Mouse (Mus musculus) myocyte (in vitro differentiated cells): ENCODE measurements at regions not wholly inside any gene's neighbourhood (a gene's known extent, or its start where the extent isn't known, plus 50 kb on each side); places are given as distances from the start of the nearest gene placed in this dataset.

Experiments used
- H3K27me3 ChIP-seq: one replicate; pipeline ENCODE4 v1.6.1; 2011; ENCODE audit not compliant: control insufficient read depth, insufficient read depth, insufficient read length
- H3K36me3 ChIP-seq: one replicate; pipeline ENCODE4 v1.6.1; 2011; ENCODE audit not compliant: control insufficient read depth, insufficient read depth
- H3K4me2 ChIP-seq: one replicate; pipeline ENCODE4 v1.6.1; 2011; ENCODE audit warnings: low read depth, control low read depth
- H3K4me3 ChIP-seq: one replicate; pipeline ENCODE4 v1.5.1; 2011; ENCODE audit warnings: mild to moderate bottlenecking, control low read depth, moderate library complexity
- H3K79me2 ChIP-seq: one replicate; pipeline ENCODE4 v1.6.1; 2011; ENCODE audit not compliant: control insufficient read depth, insufficient read depth
- H3ac ChIP-seq: one replicate; pipeline ENCODE4 v1.6.1; 2011; ENCODE audit not compliant: control insufficient read depth, insufficient read length
- CEBPB ChIP-seq: IDR thresholded peaks from 2 replicates; pipeline ENCODE4 v1.6.1; 2011; ENCODE audit warnings: mild to moderate bottlenecking, moderate library complexity; ENCODE audit not compliant: poor library complexity, insufficient read depth, severe bottlenecking
- E2F4 ChIP-seq: IDR thresholded peaks from one replicate; pipeline ENCODE4 v1.6.1; 2011; ENCODE audit warnings: mild to moderate bottlenecking, control low read depth, moderate library complexity; ENCODE audit not compliant: insufficient read depth
- MAX ChIP-seq: IDR thresholded peaks from one replicate; pipeline ENCODE4 v1.6.1; 2011; ENCODE audit warnings: low read depth, mild to moderate bottlenecking, control low read depth
- MYOD1 ChIP-seq, 3 experiments: IDR thresholded peaks; one replicate each; pipeline ENCODE4 v1.6.1; 2011; ENCODE audit warnings: control low read depth in 2 of 3, low read depth in 2 of 3, mild to moderate bottlenecking in 2 of 3, moderate library complexity in 1 of 3; ENCODE audit not compliant: insufficient read length in 2 of 3, control insufficient read depth in 1 of 3
- MYOG ChIP-seq, 3 experiments: IDR thresholded peaks; one replicate each; pipeline ENCODE4 v1.6.1; 2011; ENCODE audit warnings: control low read depth in 2 of 3, low read depth in 2 of 3, mild to moderate bottlenecking in 2 of 3; ENCODE audit not compliant: insufficient read length in 2 of 3, control insufficient read depth in 1 of 3, insufficient read depth in 1 of 3
- POLR2A ChIP-seq: IDR thresholded peaks from one replicate; pipeline ENCODE4 v1.6.1; 2011; ENCODE audit warnings: low read depth, mild to moderate bottlenecking, control low read depth, moderate library complexity; ENCODE audit not compliant: insufficient read length
- POLR2AphosphoS2 ChIP-seq: IDR thresholded peaks from one replicate; pipeline ENCODE4 v1.6.1; 2011; ENCODE audit warnings: low read depth, control low read depth; ENCODE audit not compliant: insufficient read length
- REST ChIP-seq: IDR thresholded peaks from one replicate; pipeline ENCODE4 v1.6.1; 2011; ENCODE audit warnings: mild to moderate bottlenecking, control low read depth, moderate library complexity; ENCODE audit not compliant: insufficient read depth, insufficient read length
- SRF ChIP-seq: IDR thresholded peaks from one replicate; pipeline ENCODE4 v1.6.1; 2011; ENCODE audit warnings: low read depth; ENCODE audit not compliant: control insufficient read depth, insufficient read length
- TCF12 ChIP-seq: IDR thresholded peaks from one replicate; pipeline ENCODE4 v1.6.1; 2011; ENCODE audit warnings: mild to moderate bottlenecking, control low read depth; ENCODE audit not compliant: poor library complexity, insufficient read depth, severe bottlenecking
- TCF3 ChIP-seq: IDR thresholded peaks from one replicate; pipeline ENCODE4 v1.6.1; 2011; ENCODE audit warnings: low read depth, control low read depth; ENCODE audit not compliant: insufficient read length
- USF1 ChIP-seq: IDR thresholded peaks from one replicate; pipeline ENCODE4 v1.6.1; 2011; ENCODE audit warnings: low read depth, mild to moderate bottlenecking, control low read depth, moderate library complexity

GRCm38 (mm10) chr12:54401665-54402064 is 198.0 kb upstream of the Egln3 start:
- TF ChIP-seq MYOD1 (IDR thresholded peaks at IDR 0.05; ENCODE audit: control insufficient read depth in 1 of 3, insufficient read length in 2 of 3, low read depth in 2 of 3) (peak; percentile 68 to 84 (median 72)), USF1 (no peak), MYOG (IDR thresholded peaks at IDR 0.05; ENCODE audit: control insufficient read depth in 1 of 3, insufficient read depth in 1 of 3, insufficient read length in 2 of 3, low read depth in 2 of 3) (peak in 2 of 3 experiments; percentile 78 to 92), TCF12 (peak; percentile 69)

GRCm38 (mm10) chr12:54400084-54400483 is 196.4 kb upstream of the Egln3 start:
- no peaks in the 10 kb centered on the region for H3K27me3 ChIP-seq
- no peak overlapping the region for H3K4me3 ChIP-seq
- H3ac ChIP-seq = no peak overlapping the region
- H3K4me2 ChIP-seq = no peak overlapping the region
- H3K79me2 ChIP-seq = no peaks in the 10 kb centered on the region
- TF ChIP-seq MAX = no peak
- TF ChIP-seq MYOD1 (IDR thresholded peaks at IDR 0.05; ENCODE audit: control insufficient read depth in 1 of 3, insufficient read length in 2 of 3, low read depth in 2 of 3) = no peak
- no peak for TF ChIP-seq SRF
- TF ChIP-seq USF1 = no peak
- no peak for TF ChIP-seq REST
- no peak for TF ChIP-seq MYOG (IDR thresholded peaks at IDR 0.05; ENCODE audit: control insufficient read depth in 1 of 3, insufficient read depth in 1 of 3, insufficient read length in 2 of 3, low read depth in 2 of 3)
- no peak for TF ChIP-seq CEBPB
- TF ChIP-seq POLR2A = no peak
- TF ChIP-seq E2F4 = no peak
- no peak for TF ChIP-seq TCF12
- TF ChIP-seq POLR2AphosphoS2 = no peak
- no peak for TF ChIP-seq TCF3
- no peaks in the 10 kb centered on the region for H3K36me3 ChIP-seq

More at GRCm38 (mm10) chr12:54401665-54402064, 198.0 kb upstream of the Egln3 start:
- no peaks in the 10 kb centered on the region for H3K27me3 ChIP-seq
- no peak overlapping the region for H3K4me3 ChIP-seq
- no peaks in the 10 kb centered on the region for H3K79me2 ChIP-seq
- no peaks in the 10 kb centered on the region for H3K36me3 ChIP-seq
- no peak overlapping the region for H3K4me2 ChIP-seq
- no peak overlapping the region for H3ac ChIP-seq

- Histone ChIP-seq H3K27me3 (no peaks in the 10 kb centered on the region), H3ac (no peak overlapping the region), H3K4me2 (peak overlapping the region; percentile 16), H3K79me2 (no peaks in the 10 kb centered on the region), H3K36me3 (no peaks in the 10 kb centered on the region), H3K4me3 (no peak overlapping the region)
- no peak for TF ChIP-seq TCF12
- TF ChIP-seq TCF3 = no peak
- TF ChIP-seq MAX = no peak
- no peak for TF ChIP-seq POLR2A
These were observed 194.4 kb upstream of the Egln3 start for GRCm38 (mm10) chr12:54398080-54398479.

- TF ChIP-seq REST = no peak
- TF ChIP-seq POLR2A = no peak
- no peak for TF ChIP-seq CEBPB
- no peak for TF ChIP-seq USF1
- TF ChIP-seq TCF12 = no peak
- TF ChIP-seq MYOG (IDR thresholded peaks at IDR 0.05; ENCODE audit: control insufficient read depth in 1 of 3, insufficient read depth in 1 of 3, insufficient read length in 2 of 3, low read depth in 2 of 3) = no peak
- no peak for TF ChIP-seq TCF3
- TF ChIP-seq POLR2AphosphoS2 = no peak
- TF ChIP-seq SRF = no peak
- H3K36me3 ChIP-seq = no peaks in the 10 kb centered on the region
- H3ac ChIP-seq = no peak overlapping the region
- H3K27me3 ChIP-seq = no peaks in the 10 kb centered on the region
- H3K4me2 ChIP-seq = no peak overlapping the region
- no peak overlapping the region for H3K4me3 ChIP-seq
- H3K79me2 ChIP-seq = no peaks in the 10 kb centered on the region
These were observed 193.3 kb upstream of the Egln3 start for GRCm38 (mm10) chr12:54396952-54397351.

- no peaks in the 10 kb centered on the region for H3K36me3 ChIP-seq
- no peaks in the 10 kb centered on the region for H3K27me3 ChIP-seq
- H3ac ChIP-seq = no peak overlapping the region
- H3K79me2 ChIP-seq = no peaks in the 10 kb centered on the region
- TF ChIP-seq POLR2AphosphoS2 = no peak
- no peak for TF ChIP-seq CEBPB
- no peak for TF ChIP-seq SRF
- no peak for TF ChIP-seq MYOG (IDR thresholded peaks at IDR 0.05; ENCODE audit: control insufficient read depth in 1 of 3, insufficient read depth in 1 of 3, insufficient read length in 2 of 3, low read depth in 2 of 3)
- no peak for TF ChIP-seq USF1
- no peak for TF ChIP-seq REST
- TF ChIP-seq POLR2A = no peak
- TF ChIP-seq MYOD1 (IDR thresholded peaks at IDR 0.05; ENCODE audit: control insufficient read depth in 1 of 3, insufficient read length in 2 of 3, low read depth in 2 of 3) = no peak
- no peak overlapping the region for H3K4me3 ChIP-seq
- no peak overlapping the region for H3K4me2 ChIP-seq
These were observed 192.7 kb upstream of the Egln3 start for GRCm38 (mm10) chr12:54396341-54396740.

- Histone ChIP-seq H3K36me3 (no peaks in the 10 kb centered on the region), H3K79me2 (no peaks in the 10 kb centered on the region), H3K4me2 (peak overlapping the region; percentile 54), H3K4me3 (no peak overlapping the region), H3ac (no peak overlapping the region), H3K27me3 (no peaks in the 10 kb centered on the region)
- TF ChIP-seq MYOD1 (IDR thresholded peaks at IDR 0.05; ENCODE audit: control insufficient read depth in 1 of 3, insufficient read length in 2 of 3, low read depth in 2 of 3) = peak; percentile 62 to 88 (median 67)
- TF ChIP-seq REST = no peak
- TF ChIP-seq USF1 = no peak
- TF ChIP-seq CEBPB = peak; percentile 99
- peak; percentile 53 for TF ChIP-seq TCF3
- TF ChIP-seq MAX = no peak
- TF ChIP-seq TCF12 = peak; percentile 29
- TF ChIP-seq POLR2A = no peak
- TF ChIP-seq E2F4 = no peak
- TF ChIP-seq SRF = no peak
- no peak for TF ChIP-seq POLR2AphosphoS2
- peak in 2 of 3 experiments; percentile 85 to 91 for TF ChIP-seq MYOG (IDR thresholded peaks at IDR 0.05; ENCODE audit: control insufficient read depth in 1 of 3, insufficient read depth in 1 of 3, insufficient read length in 2 of 3, low read depth in 2 of 3)
These were observed 181.7 kb upstream of the Egln3 start for GRCm38 (mm10) chr12:54385401-54385800.
